Mouse (Mus musculus): ENCODE results near the gene Nuf2.

Gene Nuf2

GRCm38 (mm10) chr1:169484565-169484964, 46.7 kb downstream of the Nuf2 start:
- in situ Hi-C loops (cut with MboI; ENCODE audit: low pct_unique_long_range_greater_than_20kb in 1 of 2, low sequenced_read_pairs in 2 of 2, unreplicated experiment in 1 of 2), result no loop called here

- in situ Hi-C loops (cut with MboI; ENCODE audit: low pct_unique_long_range_greater_than_20kb in 1 of 2, low sequenced_read_pairs in 2 of 2, unreplicated experiment in 1 of 2), result no loop called here
Observed at GRCm38 (mm10) chr1:169482596-169483335, 48.5 kb downstream of the Nuf2 start.

- in situ Hi-C loops (cut with MboI; ENCODE audit: low pct_unique_long_range_greater_than_20kb in 1 of 2, low sequenced_read_pairs in 2 of 2, unreplicated experiment in 1 of 2), result loop anchor here (25.0 kb wide), 3 partner anchors 1109 to 1534 kb away; no protein-coding TSS in a partner anchor
Observed at GRCm38 (mm10) chr1:169471185-169471584, 60.1 kb downstream of the Nuf2 start.

GRCm38 (mm10) chr1:169467791-169468190, 63.5 kb downstream of the Nuf2 start:
- in situ Hi-C loops (cut with MboI; ENCODE audit: low pct_unique_long_range_greater_than_20kb in 1 of 2, low sequenced_read_pairs in 2 of 2, unreplicated experiment in 1 of 2), result loop anchor here (25.0 kb wide), 3 partner anchors 1105 to 1530 kb away; no protein-coding TSS in a partner anchor

- in situ Hi-C loops (cut with MboI; ENCODE audit: low pct_unique_long_range_greater_than_20kb in 1 of 2, low sequenced_read_pairs in 2 of 2, unreplicated experiment in 1 of 2), result loop anchor here (25.0 kb wide), 3 partner anchors 1100 to 1525 kb away; no protein-coding TSS in a partner anchor
Observed at GRCm38 (mm10) chr1:169462386-169463115, 68.7 kb downstream of the Nuf2 start.

GRCm38 (mm10) chr1:169459071-169459782, 72.0 kb downstream of the Nuf2 start:
- in situ Hi-C loops (cut with MboI; ENCODE audit: low pct_unique_long_range_greater_than_20kb in 1 of 2, low sequenced_read_pairs in 2 of 2, unreplicated experiment in 1 of 2), result loop anchor here (25.0 kb wide), 3 partner anchors 1097 to 1522 kb away; no protein-coding TSS in a partner anchor
